Mouse (Mus musculus) intestine, embryonic 15.5 days (tissue): ENCODE measurements at regions not wholly inside any gene's neighbourhood (a gene's known extent, or its start where the extent isn't known, plus 50 kb on each side); places are given as distances from the start of the nearest gene placed in this dataset.

Experiments
- ATAC-seq: fragments of 200-750 bp; cut with Nextera tagmentation; 2 replicates; pipeline ENCODE4 v1.8.0; 2017; ENCODE audit warnings: moderate TSS enrichment, moderate library complexity
- H3K27ac ChIP-seq: fragments of 300-500 bp; sonication (generic); 2 replicates; pipeline ENCODE4 v1.5.1; 2015; ENCODE audit warnings: mild to moderate bottlenecking, inconsistent platforms
- H3K27me3 ChIP-seq: fragments of 300-500 bp; sonication (generic); replicated peaks from 2 replicates; pipeline ENCODE4 v1.6.1; 2015; ENCODE audit warnings: inconsistent platforms
- H3K36me3 ChIP-seq: fragments of 300-500 bp; sonication (generic); 2 replicates; pipeline ENCODE4 v1.6.1; 2015; ENCODE audit warnings: inconsistent platforms
- H3K4me1 ChIP-seq: fragments of 300-500 bp; sonication (generic); replicated peaks from 2 replicates; pipeline ENCODE4 v1.6.1; 2015; ENCODE audit warnings: inconsistent platforms
- H3K4me2 ChIP-seq: fragments of 300-500 bp; sonication (generic); replicated peaks from 2 replicates; pipeline ENCODE4 v1.6.1; 2015; ENCODE audit warnings: mild to moderate bottlenecking, inconsistent platforms
- H3K4me3 ChIP-seq: fragments of 300-500 bp; sonication (generic); replicated peaks from 2 replicates; pipeline ENCODE4 v1.5.1; 2015; ENCODE audit warnings: inconsistent platforms
- H3K9ac ChIP-seq: fragments of 300-500 bp; sonication (generic); 2 replicates; pipeline ENCODE4 v1.6.1; 2015; ENCODE audit warnings: inconsistent platforms
- H3K9me3 ChIP-seq: fragments of 300-500 bp; sonication (generic); 2 replicates; pipeline ENCODE4 v1.6.1; 2016; ENCODE audit warnings: inconsistent platforms
- WGBS: fragments of 180-500 bp; shearing (Covaris S2); methylation state at CpG from one replicate; pipeline ENCODE4 v1.1.7; 2015; 5-methylcytosine and 5-hydroxymethylcytosine counted together

DNA sequence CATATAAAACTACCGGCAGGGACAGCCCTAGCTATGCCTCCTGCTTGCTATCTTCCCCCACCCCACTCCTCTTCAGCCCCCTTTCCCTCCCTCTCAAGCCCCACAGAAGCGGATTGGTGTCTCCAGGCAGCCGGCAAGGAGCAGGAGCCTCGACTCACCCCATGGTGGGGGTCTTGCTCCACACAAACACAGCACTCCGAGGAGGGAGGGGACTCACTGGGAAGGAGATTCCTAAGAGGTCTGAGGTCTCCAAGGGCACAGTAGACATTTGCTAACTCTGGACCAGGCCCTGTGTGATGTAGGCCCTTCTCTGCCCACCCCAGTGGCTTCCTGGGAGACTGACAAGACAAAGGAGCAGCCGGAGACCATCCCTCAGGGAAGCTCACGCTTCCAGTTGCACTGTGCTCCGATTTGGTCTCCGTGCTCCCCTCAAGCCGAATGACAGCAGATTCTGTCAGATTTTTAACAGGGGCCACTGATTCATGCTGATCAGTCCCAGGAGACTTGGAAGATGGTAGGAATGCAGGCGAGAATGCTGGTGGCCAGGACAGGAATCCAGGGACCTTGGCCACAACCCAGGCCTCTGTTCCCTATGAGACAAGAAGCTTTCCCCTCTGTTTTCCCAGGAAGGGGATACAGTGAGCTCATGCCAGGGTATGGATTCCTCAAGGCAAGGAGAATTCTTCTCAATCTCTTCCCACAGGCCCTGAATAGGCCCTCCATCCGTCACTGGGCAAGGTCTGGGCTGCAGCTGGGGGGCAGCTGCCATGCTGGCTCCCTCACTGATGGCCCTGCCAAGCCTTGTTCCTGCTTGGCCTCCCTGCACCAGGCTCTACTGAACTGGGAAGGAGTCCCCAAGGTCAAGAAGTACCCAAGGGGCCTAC, 55.2 kb upstream of the Dlk1 start:
- H3K36me3 ChIP-seq: no peaks in the 10 kb centered on the region
- H3K27ac ChIP-seq: peak overlapping the region; percentile 42; the same call in 1 of the 2 replicates
- WGBS: 44% methylated on average over 12 of the region's 12 CpGs
- no peak overlapping the region for H3K9ac ChIP-seq
- no peak overlapping the region for H3K4me3 ChIP-seq
- no peak for ATAC-seq
- H3K9me3 ChIP-seq: no peaks in the 10 kb centered on the region
- peaks cover 48% of the 10 kb centered on the region for H3K4me1 ChIP-seq
- no peak overlapping the region for H3K4me2 ChIP-seq
- 0 out of 2 replicates have a peak, but pooled peaks cover 4% of the 10 kb centered on the region for H3K27me3 ChIP-seq

DNA sequence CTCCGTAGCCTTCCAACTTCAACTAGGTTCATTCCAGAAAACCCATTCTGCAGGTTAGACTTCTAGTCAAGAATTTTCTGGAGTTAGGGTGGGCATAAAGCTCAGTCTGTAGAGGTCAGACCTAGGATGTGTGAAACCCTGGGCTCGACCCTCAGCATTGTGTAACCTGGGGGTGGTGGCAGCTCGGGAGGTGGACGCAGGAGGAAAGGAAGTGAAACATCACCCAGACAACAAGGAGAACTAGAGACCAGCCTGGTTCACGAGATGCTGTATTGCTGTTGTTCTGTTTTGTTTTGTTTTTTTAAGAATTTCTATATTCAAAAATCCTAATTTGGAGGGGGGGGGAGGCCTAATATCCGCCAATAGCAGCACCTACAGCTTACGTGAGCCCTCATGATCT, 54.1 kb upstream of the Dlk1 start:
- H3K4me2 ChIP-seq: no peak overlapping the region
- H3K4me1 ChIP-seq: peaks cover 58% of the 10 kb centered on the region
- H3K36me3 ChIP-seq: no peaks in the 10 kb centered on the region
- no peak overlapping the region for H3K4me3 ChIP-seq
- no peak overlapping the region for H3K9ac ChIP-seq
- no peak for ATAC-seq
- 70% methylated on average over 7 of the region's 7 CpGs for WGBS
- no peaks in the 10 kb centered on the region for H3K9me3 ChIP-seq
- peak overlapping the region; percentile 70 for H3K27ac ChIP-seq
- H3K27me3 ChIP-seq: no peaks in the 10 kb centered on the region

DNA sequence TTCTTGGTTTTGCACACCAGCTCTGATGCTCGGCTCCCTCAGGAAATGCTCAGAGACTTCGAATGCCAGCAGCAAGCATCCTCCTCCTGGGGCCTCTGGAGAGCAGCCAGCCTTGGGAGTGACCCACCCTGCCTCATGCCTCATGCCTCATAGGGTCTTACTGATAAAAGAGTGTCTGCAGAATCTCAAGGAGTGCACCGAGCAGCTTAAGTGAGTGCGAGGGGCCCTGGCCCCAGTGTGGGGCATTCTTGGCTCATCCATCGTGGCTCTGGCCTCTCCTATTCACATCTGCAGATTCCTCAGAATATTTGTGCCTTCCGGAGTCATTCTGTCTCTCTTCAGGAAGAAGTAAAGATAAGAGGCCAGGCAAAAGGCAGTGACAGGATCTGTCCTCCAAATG, 53.7 kb upstream of the Dlk1 start:
- H3K27me3 ChIP-seq: no peaks in the 10 kb centered on the region
- peak overlapping the region; percentile 25 for H3K4me2 ChIP-seq
- no peak overlapping the region for H3K9ac ChIP-seq
- peak; percentile 21 for ATAC-seq
- H3K9me3 ChIP-seq: no peaks in the 10 kb centered on the region
- H3K4me1 ChIP-seq: peaks cover 60% of the 10 kb centered on the region
- no peaks in the 10 kb centered on the region for H3K36me3 ChIP-seq
- 12% methylated on average over 6 of the region's 6 CpGs for WGBS
- peak overlapping the region; percentile 70 for H3K27ac ChIP-seq
- H3K4me3 ChIP-seq: no peak overlapping the region

DNA sequence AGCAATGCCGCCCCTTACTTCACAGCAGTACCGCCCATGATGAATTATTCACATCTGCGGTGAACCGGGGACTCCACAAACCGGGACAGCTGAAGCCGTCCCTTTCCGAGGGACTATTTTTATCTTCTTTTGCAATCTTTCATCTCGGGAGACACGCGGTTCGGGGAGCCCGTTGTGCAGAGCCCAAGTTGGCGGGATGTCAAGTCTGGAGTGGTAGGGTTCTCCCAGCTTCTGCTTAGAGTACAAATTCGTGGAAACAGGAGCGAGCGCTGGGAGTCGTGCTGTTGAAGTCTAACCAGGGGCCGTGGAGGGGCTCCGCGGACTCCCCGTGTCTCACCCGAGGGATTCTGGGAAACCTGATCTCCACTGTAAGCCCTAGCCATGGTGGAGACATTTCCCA, 53.0 kb upstream of the Dlk1 start:
- peak overlapping the region; percentile 70 for H3K27ac ChIP-seq
- H3K4me1 ChIP-seq: peaks cover 60% of the 10 kb centered on the region
- H3K27me3 ChIP-seq: no peaks in the 10 kb centered on the region
- ATAC-seq: no peak
- H3K4me3 ChIP-seq: no peak overlapping the region
- WGBS: 24% methylated on average over 22 of the region's 22 CpGs
- no peak overlapping the region for H3K9ac ChIP-seq
- peak overlapping the region; percentile 25 for H3K4me2 ChIP-seq
- H3K36me3 ChIP-seq: no peaks in the 10 kb centered on the region
- H3K9me3 ChIP-seq: no peaks in the 10 kb centered on the region

DNA sequence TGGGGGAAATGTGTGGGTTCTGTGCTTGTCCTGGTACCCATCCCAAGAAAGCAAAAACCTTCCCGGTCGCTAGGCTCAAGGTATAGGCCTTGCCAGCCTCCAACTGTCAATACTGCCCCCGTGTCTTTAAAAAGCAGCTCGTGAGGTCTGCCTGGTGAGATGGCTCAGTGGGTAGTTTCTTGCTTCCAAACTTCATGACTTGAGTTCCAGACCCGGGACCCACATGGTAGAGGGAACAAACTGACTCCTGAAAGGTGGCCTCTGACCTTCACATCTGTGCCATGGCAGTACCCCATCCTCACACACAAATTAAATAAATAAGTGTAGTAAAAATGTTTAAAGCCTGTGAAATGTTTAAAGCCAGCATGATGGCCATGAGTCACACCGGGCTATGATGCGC, 52.6 kb upstream of the Dlk1 start:
- Histone ChIP-seq H3K36me3 (no peaks in the 10 kb centered on the region), H3K4me1 (peaks cover 63% of the 10 kb centered on the region), H3K27ac (peak overlapping the region; percentile 70), H3K4me2 (no peak overlapping the region), H3K9me3 (no peaks in the 10 kb centered on the region), H3K27me3 (no peaks in the 10 kb centered on the region), H3K9ac (no peak overlapping the region), H3K4me3 (no peak overlapping the region)
- ATAC-seq: no peak
- WGBS: 65% methylated on average over 7 of the region's 7 CpGs

DNA sequence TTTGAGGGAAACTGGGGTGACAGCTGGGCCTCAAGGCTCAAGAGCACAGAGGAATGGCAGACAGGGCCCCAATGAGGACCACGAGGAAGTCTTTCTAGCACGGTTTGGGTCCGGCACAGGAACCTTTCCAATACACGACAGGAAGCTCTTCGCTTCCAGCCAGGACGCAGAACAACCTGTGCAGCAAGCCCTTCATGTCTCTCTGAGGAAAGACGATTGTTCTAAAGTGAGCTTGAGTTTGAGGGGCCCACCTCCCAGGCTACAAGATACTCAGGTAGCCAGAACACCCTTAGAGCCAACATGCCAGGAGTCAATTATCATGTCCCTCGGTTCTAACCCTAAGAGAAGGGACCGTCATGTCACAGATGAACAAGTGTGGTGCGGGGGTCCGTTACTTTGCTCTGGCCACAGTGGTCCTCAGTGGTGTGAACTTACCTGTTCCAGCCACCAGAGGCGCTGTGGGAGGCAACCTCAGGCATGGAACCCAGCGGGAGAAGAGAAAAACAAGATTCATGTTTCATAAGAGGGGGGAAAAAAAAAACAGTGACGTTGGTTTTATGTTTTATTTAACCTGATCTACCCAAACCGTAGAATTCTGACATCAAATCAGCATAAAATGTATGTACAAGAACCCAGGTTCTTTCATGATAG, 51.6 kb upstream of the Dlk1 start:
- Histone ChIP-seq H3K27ac (peak overlapping the region; percentile 92), H3K27me3 (no peaks in the 10 kb centered on the region), H3K36me3 (no peaks in the 10 kb centered on the region), H3K9me3 (no peaks in the 10 kb centered on the region), H3K4me1 (peaks cover 69% of the 10 kb centered on the region), H3K4me3 (no peak overlapping the region), H3K9ac (no peak overlapping the region), H3K4me2 (no peak overlapping the region)
- ATAC-seq: no peak
- 40% methylated on average over 15 of the region's 15 CpGs for WGBS

DNA sequence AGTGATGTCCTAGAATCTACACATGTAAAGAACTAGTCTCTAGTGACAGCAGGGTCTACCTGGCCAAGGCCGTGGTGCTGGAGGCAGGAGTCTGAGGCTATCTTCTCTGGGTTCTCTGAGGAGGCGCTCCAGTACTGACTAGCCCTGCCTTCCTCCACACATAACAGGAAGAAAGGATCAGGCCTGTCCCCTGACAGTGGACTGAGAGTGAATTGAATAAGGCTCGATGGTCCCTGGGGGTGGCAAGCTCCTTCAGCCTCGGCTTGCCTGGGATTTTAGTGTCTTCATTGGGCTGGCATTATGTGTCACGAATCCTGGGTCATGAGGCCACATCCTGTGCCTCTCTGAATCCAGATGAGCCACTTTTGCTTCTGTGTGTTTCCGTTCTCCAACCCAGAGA, 50.9 kb upstream of the Dlk1 start:
- Histone ChIP-seq H3K27ac (peak overlapping the region; percentile 92), H3K27me3 (no peaks in the 10 kb centered on the region), H3K4me2 (no peak overlapping the region), H3K9me3 (no peaks in the 10 kb centered on the region), H3K4me1 (peaks cover 70% of the 10 kb centered on the region), H3K4me3 (no peak overlapping the region), H3K36me3 (no peaks in the 10 kb centered on the region), H3K9ac (no peak overlapping the region; the same call in 1 of the 2 replicates)
- WGBS: 62% methylated on average over 6 of the region's 6 CpGs
- peak; percentile 2; the same call in 1 of the 2 replicates for ATAC-seq

DNA sequence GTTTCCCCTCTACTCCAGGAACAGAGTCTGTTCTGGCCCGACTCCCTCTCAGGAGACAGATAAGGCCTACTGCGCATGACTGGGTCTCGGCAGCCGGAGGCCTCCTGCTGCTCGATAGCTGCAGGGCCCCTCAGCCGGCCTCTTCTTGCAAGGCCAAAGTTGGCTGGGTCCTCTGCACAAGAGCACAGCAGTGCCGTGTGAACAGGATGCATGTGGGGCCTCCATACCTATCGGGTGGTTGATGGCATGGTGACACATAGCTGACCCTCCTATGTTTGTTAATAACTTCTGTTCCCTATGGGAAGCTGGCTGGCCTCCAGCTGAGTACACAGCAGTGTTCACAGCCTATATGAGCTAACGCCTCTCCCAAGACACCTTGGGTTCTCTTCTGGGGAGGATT, 50.4 kb upstream of the Dlk1 start:
- H3K27me3 ChIP-seq: no peaks in the 10 kb centered on the region
- H3K9me3 ChIP-seq: no peaks in the 10 kb centered on the region
- no peaks in the 10 kb centered on the region for H3K36me3 ChIP-seq
- peaks cover 66% of the 10 kb centered on the region for H3K4me1 ChIP-seq
- H3K4me2 ChIP-seq: no peak overlapping the region
- H3K4me3 ChIP-seq: no peak overlapping the region
- ATAC-seq: peak; percentile 94
- 11% methylated on average over 9 of the region's 9 CpGs for WGBS
- H3K27ac ChIP-seq: peak overlapping the region; percentile 92
- no peak overlapping the region; the same call in 1 of the 2 replicates for H3K9ac ChIP-seq
